Comparison of ENCODE assay signal across 11 mouse cellular contexts in genomic region chr6:83987642-83988041, GRCm38 (mm10). TPM values are rescaled to one million over a fixed set of nuclear protein-coding genes. Genes with fewer than 3 reads are reported as not detected.
"Had no signal": no experiment of that assay in that cellular context is flagged by ENCODE, and none has a peak within 500 bp of the region (broad histone marks: within the 10 kb centered on the region; RNA-seq: fewer than 3 reads in every experiment).

No protein-coding gene starts in this region.

- DNase-seq: lung, adult 2 months; lung, postnatal 14 days; right cerebral cortex, postnatal 14 days; thymus, adult 2 months; thymus, postnatal 25 days; thymus, postnatal 4 days had no signal

- ATAC-seq: lung, postnatal 0 days; midbrain, embryonic 13.5 days; midbrain, embryonic 15.5 days had no signal

RNA-seq across cellular contexts. Expression of gene Dysf, which starts 20.7 kb away (rescaled TPM):
- total RNA-seq: monocyte, adult 5-6 weeks; neutrophil, adult 5-6 weeks had no signal
